Mouse (Mus musculus): Measurements from ENCODE around the gene Irak2. TPM values are rescaled to one million over a fixed set of nuclear protein-coding genes. Genes with fewer than 3 reads are reported as not detected.

Irak2 gene
- polyA plus RNA-seq, 1 experiment from 2014 or later = 7.9 TPM

DNA sequence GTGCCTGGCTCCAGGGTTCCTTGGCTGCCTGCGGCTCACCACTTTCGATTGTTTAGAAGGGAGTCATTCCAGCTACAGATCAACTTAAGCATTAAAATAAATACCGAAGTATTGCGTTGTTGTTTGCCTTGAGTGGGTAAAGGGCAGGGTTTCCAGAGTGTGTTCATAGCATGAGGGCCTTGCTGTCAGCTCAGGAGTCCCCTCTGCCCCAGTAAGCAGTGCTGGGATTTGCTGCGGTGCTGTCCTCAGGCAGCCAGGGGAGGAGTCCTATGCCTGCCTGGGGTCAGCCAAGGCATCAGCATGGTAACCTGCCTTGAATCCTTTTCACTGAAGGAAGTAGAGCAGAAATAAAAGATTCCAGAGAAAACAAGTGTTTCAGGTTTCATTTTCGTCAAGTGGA, 18.6 kb downstream of the Irak2 start:
- Histone ChIP-seq H3K9ac (no peak overlapping the region), H3K27ac (ENCODE audit: poor library complexity, severe bottlenecking) (no peak overlapping the region), H3K4me1 (replicated peaks) (peaks cover 36% of the 10 kb centered on the region), H3K9me3 (replicated peaks) (no peaks in the 10 kb centered on the region), H3K4me3 (no peak overlapping the region), H3K4me2 (no peak overlapping the region), H3K27me3 (replicated peaks) (no peaks in the 10 kb centered on the region), H3K36me3 (no peaks in the 10 kb centered on the region)
- WGBS = 85% methylated on average over 6 of the region's 6 CpGs
- no peak for ATAC-seq (ENCODE audit: insufficient number of reproducible peaks, low FRiP score)

DNA sequence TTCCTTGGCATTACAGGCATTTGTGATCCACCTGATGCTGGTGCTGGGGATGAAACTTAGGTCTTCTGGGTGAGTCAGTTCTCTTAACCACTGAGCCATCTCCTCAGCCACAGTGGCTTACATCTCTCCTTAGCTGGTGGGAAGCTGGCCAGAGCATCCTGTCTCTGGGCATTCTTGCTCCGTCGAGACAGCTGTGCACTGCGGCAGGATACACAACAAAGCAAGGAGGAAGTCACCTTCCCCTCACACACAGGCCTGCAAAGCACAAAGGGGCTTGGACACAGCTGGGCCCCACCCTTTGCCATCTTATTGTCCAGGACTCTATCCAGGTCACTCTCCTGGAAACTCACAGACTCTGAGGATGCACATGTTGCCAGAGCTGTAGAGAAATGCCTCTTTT, 20.0 kb downstream of the Irak2 start:
- peaks cover 6% of the 10 kb centered on the region for H3K9me3 ChIP-seq (replicated peaks)
- H3K4me1 ChIP-seq (replicated peaks) = peaks cover 38% of the 10 kb centered on the region
- no peak overlapping the region for H3K4me3 ChIP-seq
- no peak for ATAC-seq (ENCODE audit: insufficient number of reproducible peaks, low FRiP score)
- H3K36me3 ChIP-seq = no peaks in the 10 kb centered on the region
- H3K27ac ChIP-seq (ENCODE audit: poor library complexity, severe bottlenecking) = no peak overlapping the region
- no peak overlapping the region for H3K4me2 ChIP-seq
- 47% methylated on average over 3 of the region's 3 CpGs for WGBS
- H3K27me3 ChIP-seq (replicated peaks) = no peaks in the 10 kb centered on the region
- H3K9ac ChIP-seq = no peak overlapping the region

DNA sequence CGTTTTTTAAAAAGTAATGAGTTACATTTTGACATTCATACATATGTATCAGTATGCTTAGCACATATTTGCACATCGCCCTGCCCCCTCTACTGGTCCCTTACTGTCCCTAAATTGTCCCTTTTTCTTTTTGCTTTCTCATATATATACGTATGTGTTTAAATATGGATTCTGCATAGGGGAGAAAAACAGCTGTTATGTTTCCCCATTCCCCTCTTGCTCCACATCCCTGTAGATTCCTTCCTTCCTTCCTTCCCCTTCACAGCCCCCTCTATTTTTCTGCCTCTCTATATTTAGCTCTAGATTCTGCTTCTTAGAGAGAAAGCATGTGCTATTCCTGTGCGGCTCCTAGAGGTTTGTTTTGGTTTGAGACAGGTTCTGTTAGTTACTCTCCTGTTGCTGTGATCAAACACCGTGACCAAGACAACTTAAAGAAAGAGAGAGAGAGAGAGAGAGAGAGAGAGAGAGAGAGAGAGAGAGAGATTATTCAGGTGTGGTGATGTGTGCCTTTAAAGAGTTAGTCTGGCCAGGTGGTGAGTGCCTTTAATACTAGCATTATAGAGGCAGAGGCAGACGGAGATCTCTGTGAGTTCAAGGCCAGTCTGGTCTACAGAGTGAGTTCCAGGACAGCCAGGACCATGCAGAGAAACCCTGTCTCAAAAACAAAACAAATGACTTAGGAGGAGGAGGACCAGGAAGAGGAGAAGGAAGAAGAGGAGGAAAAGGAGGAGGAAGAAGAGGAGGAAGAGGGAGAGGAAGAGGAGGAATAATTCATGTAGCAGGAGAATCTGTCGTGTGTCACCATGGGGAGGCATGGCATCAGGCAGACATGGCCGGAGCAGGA, 21.6 kb downstream of the Irak2 start:
- Histone ChIP-seq H3K4me1 (replicated peaks) (peaks cover 37% of the 10 kb centered on the region), H3K27me3 (replicated peaks) (no peaks in the 10 kb centered on the region), H3K4me3 (no peak overlapping the region), H3K36me3 (no peaks in the 10 kb centered on the region), H3K9me3 (replicated peaks) (peaks cover 6% of the 10 kb centered on the region), H3K4me2 (0 out of 2 replicates have a peak overlapping the region, but pooled peaks have one; percentile 2), H3K27ac (ENCODE audit: poor library complexity, severe bottlenecking) (peak overlapping the region; percentile 53), H3K9ac (no peak overlapping the region)
- no peak for ATAC-seq (ENCODE audit: insufficient number of reproducible peaks, low FRiP score)
- 60% methylated on average over 8 of the region's 8 CpGs for WGBS

DNA sequence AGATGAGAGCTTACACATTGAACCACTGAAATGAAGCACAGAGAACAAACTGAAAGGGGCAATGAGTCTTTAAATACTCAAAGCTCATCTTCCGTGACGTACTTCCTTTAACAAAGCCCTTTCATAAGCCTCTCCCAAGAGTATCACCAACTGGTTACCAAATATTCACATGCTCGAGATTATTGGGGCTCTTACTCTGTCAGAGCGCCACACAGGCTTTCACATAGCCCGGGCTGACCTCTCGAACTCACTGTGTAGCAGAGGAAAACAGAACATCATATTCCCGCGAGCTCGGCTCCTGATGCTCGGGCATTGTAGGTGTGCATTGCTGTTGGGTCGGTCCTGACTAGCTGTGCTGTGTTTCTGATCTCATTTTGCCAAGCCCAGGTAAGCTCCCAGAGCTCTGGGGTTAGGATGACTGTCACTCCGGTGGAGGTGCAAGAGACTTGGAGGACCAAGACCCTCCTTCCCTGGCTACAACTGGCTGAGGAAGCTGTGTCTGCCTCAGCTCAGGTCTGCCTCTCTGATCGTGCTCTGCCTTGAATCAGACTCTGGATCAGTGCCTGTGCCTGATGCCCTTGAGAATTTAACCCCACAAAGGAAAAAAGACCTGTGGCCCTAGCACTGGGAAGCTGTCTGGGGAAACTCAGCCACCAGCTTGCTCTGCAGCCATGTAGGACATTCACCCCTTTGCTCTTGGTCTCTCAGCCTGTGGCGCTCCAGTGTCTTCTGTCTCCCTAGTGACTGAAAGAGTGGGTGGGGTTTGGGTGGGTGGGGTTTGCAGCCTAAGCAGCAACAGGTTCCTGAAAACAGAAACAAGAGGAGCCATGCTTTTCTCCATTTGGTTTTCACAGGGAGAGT, 22.5 kb downstream of the Irak2 start:
- Histone ChIP-seq H3K27me3 (replicated peaks) (no peaks in the 10 kb centered on the region), H3K27ac (ENCODE audit: poor library complexity, severe bottlenecking) (peak overlapping the region; percentile 53), H3K36me3 (no peaks in the 10 kb centered on the region), H3K9ac (0 out of 2 replicates have a peak overlapping the region, but pooled peaks have one; percentile 4), H3K4me3 (no peak overlapping the region), H3K4me1 (replicated peaks) (peaks cover 34% of the 10 kb centered on the region), H3K4me2 (no peak overlapping the region), H3K9me3 (replicated peaks) (peaks cover 6% of the 10 kb centered on the region)
- ATAC-seq (ENCODE audit: insufficient number of reproducible peaks, low FRiP score) = no peak
- 57% methylated on average over 14 of the region's 14 CpGs for WGBS

DNA sequence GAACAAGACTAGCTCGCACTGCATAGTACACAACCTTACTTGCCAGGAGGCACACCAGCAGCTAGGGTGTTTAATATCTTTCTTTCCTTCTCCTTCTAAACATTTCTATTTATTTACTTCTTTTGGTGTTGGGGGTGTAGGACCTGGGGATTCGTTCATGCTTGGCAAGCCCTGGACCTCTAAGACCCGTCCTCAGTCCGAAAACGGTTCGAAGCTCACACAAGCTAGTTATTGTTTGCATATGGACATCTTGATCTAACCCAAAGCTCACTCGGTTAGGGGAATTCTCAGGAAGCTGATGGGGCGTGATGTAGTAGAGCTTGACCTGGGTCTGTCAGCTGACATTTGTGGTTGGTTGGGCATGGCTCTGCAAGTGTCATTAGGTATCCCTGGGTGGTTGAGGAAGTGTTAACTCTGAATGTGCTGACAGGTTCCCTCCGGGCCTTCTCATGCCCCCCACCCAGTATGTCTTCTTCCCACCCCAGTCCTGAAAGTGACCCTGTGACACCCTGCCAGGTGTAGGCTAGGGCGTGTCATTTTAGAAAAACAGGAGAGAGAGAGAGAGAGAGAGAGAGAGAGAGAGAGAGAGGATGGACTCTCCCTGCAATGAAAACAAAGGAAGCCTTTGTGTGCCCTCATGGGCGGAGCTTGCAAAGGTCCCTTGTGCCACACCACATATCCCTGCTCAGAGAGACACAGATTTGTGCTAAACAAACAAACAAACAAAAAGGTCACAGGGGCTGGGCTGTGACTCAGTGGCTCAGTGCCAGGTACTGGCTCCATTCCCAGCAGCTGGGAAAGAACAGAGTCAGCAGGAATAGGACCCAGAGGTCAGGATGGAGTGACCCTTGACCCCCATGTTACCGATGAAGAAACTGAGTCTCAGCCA, 23.3 kb downstream of the Irak2 start:
- Histone ChIP-seq H3K36me3 (no peaks in the 10 kb centered on the region), H3K4me1 (replicated peaks) (peaks cover 40% of the 10 kb centered on the region), H3K4me2 (no peak overlapping the region), H3K27ac (ENCODE audit: poor library complexity, severe bottlenecking) (0 out of 2 replicates have a peak overlapping the region, but pooled peaks have one; percentile 53), H3K9me3 (replicated peaks) (peaks cover 6% of the 10 kb centered on the region), H3K4me3 (no peak overlapping the region), H3K27me3 (replicated peaks) (no peaks in the 10 kb centered on the region), H3K9ac (no peak overlapping the region)
- no peak for ATAC-seq (ENCODE audit: insufficient number of reproducible peaks, low FRiP score)
- WGBS = 58% methylated on average over 12 of the region's 12 CpGs

DNA sequence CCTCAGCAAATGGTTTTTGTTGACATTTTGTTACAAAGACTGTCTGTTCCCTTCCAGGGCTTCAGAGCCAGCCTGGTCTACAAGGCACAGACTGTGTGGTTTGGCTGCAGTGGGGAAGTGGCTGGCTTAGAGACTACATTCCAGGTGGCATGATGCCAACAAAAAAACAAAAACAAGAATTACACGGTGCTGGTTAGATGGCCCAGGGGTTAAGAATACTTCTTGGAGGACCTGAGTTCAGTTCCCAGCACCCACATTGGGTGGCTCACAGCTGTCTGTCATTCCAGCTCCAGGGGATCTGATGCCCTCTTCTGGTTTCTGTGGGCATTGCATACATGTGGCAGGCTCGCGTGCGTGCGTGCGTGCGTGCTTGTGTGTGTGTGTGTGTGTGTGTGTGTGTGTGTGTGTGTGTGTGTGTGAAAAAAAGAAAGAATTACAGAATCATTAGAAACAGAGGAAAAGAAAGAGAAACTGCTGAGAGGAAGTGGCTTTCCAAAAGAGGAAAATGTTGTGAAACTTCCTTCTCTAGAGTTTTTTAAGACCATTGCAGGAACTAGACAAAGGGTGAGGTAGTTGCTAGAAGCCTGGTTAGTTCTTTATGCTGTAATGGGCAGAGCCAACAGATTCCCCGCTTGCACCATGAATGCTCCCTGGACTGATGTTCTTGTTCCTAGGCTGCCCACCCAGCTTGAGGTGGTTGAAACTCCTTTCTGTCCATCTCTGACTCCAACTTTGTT, 24.9 kb downstream of the Irak2 start:
- no peak overlapping the region for H3K27ac ChIP-seq (ENCODE audit: poor library complexity, severe bottlenecking)
- no peak overlapping the region for H3K4me2 ChIP-seq
- no peak overlapping the region for H3K9ac ChIP-seq
- H3K36me3 ChIP-seq = no peaks in the 10 kb centered on the region
- H3K9me3 ChIP-seq (replicated peaks) = peaks cover 6% of the 10 kb centered on the region
- H3K4me1 ChIP-seq (replicated peaks) = peaks cover 49% of the 10 kb centered on the region
- H3K27me3 ChIP-seq (replicated peaks) = no peaks in the 10 kb centered on the region
- 91% methylated on average over 8 of the region's 8 CpGs for WGBS
- H3K4me3 ChIP-seq = no peak overlapping the region
- ATAC-seq (ENCODE audit: insufficient number of reproducible peaks, low FRiP score) = no peak

DNA sequence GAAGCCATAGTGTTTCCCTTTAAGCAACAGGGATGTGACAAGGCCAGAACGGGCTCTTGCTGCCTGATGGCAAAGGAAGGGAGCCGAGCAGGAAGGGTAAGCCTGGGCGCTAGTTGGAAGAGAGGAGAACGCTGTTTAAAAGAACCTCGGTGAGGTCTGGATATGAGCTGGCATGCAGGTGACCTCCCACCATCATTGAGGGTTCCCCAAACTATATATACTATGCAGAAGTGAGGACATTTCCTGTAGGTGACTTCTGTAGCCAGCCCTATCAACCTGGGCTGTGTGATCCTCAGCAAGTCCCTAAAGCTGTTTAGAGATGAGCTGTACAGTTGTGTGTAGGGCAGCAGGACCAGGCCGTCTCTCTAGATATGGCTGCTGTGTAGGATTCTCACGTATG, 26.0 kb downstream of the Irak2 start:
- ATAC-seq (ENCODE audit: insufficient number of reproducible peaks, low FRiP score) = no peak
- Histone ChIP-seq H3K9me3 (replicated peaks) (peaks cover 6% of the 10 kb centered on the region), H3K4me2 (no peak overlapping the region), H3K27me3 (replicated peaks) (no peaks in the 10 kb centered on the region), H3K4me3 (no peak overlapping the region), H3K9ac (no peak overlapping the region), H3K4me1 (replicated peaks) (peaks cover 54% of the 10 kb centered on the region), H3K36me3 (no peaks in the 10 kb centered on the region), H3K27ac (ENCODE audit: poor library complexity, severe bottlenecking) (no peak overlapping the region)
- WGBS = 80% methylated on average over 7 of the region's 7 CpGs

DNA sequence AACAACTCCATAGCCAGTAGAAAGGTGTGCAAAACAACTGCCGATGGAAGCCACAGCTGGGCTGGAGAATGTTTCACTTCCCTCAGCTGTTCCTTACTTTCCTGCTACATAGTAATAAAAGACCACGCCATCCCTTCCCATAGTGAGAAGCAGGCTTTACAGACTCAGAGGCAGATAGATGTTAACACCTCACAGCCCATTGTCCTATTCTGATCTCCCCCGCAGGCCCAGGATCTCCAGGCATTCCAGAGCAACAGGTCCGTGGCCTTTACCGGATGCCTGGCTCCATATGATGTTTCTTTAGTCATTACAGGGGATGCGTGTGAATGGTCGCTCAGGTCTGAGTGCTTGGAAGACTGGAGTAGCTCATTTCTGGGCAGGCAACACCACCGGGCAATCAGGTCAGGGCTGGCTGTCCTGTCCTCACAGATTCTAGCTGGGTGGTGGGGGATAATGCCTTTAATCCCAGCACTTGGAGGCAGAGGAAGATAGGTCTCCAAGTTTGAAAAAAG, 29.4 kb downstream of the Irak2 start:
- Histone ChIP-seq H3K27me3 (replicated peaks) (no peaks in the 10 kb centered on the region), H3K4me1 (replicated peaks) (peaks cover 34% of the 10 kb centered on the region), H3K4me3 (no peak overlapping the region), H3K9ac (no peak overlapping the region), H3K4me2 (no peak overlapping the region), H3K27ac (ENCODE audit: poor library complexity, severe bottlenecking) (peak overlapping the region; percentile 38), H3K9me3 (replicated peaks) (peaks cover 13% of the 10 kb centered on the region), H3K36me3 (peaks cover 3% of the 10 kb centered on the region)
- ATAC-seq (ENCODE audit: insufficient number of reproducible peaks, low FRiP score) = no peak
- WGBS = 46% methylated on average over 8 of the region's 8 CpGs

DNA sequence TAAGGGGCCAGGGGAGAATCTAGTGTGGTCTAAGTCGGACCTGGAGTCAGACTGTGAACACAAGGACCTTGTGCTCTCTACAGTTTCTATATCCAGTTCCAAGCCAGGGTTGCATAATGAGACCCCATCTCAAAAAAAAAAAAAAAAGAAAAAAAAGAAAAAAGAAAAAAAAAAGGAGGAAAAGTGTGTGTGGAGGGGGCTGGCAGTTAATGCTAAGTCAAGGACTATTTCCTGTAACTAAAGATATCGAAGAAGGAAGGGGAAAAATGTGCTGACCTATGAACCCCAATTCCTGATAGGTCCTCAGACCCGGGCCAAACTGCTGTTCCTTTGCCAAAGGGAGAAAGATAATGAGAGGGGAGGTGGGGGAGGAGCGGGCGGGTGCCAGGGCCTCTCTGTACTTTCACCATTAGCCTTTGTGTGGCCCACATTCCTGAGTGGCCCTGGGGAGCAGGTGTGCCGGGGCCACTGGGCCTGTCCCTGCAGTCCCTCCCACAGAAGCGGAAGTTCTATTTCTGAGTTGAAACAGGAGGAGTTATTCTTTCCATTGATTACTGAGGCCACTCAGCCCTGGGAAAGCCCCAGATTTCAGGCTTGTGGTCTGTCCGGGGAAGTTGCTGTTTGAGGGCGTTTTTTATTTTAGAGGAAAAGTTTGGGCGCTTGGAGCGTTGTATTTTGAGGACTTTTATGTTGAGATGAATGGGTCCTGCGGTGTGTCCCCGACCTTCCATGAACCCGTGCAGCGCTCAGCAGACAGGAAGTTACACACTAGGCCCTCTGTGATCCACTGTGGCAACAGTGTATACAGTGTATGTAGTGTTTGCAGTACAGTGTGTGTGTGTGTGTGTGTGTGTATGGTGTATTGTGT, 30.3 kb downstream of the Irak2 start:
- peak overlapping the region; percentile 3; the same call in 1 of the 2 replicates for H3K4me2 ChIP-seq
- 37% methylated on average over 15 of the region's 15 CpGs for whole genome bisulfite sequencing

More for the DNA sequence above, 30.3 kb downstream of the Irak2 start:
- peaks cover 34% of the 10 kb centered on the region for H3K4me1 ChIP-seq (replicated peaks)
- H3K9ac ChIP-seq = no peak overlapping the region
- H3K4me3 ChIP-seq = no peak overlapping the region
- H3K27ac ChIP-seq (ENCODE audit: poor library complexity, severe bottlenecking) = peak overlapping the region; percentile 65
- peaks cover 3% of the 10 kb centered on the region for H3K36me3 ChIP-seq
- peaks cover 8% of the 10 kb centered on the region for H3K9me3 ChIP-seq (replicated peaks)
- H3K27me3 ChIP-seq (replicated peaks) = no peaks in the 10 kb centered on the region
- peak; percentile 80 for ATAC-seq (ENCODE audit: insufficient number of reproducible peaks, low FRiP score)
